Mouse (Mus musculus) liver, embryonic 11.5 days (tissue): ENCODE measurements around the gene Spata45. TPM values are rescaled to one million over a fixed set of nuclear protein-coding genes. Genes with fewer than 3 reads are reported as not detected.
"Not testable (repeated sequence)": the region's sequence is repeated elsewhere in the genome, so short reads cannot be mapped to it uniquely, and the experiment has no call there.

Source experiments
- ATAC-seq: fragments of 200-750 bp; cut with Nextera tagmentation; replicated peaks from 2 replicates; pipeline ENCODE4 v1.8.0; 2017; ENCODE audit warnings: moderate number of reproducible peaks, mild to moderate bottlenecking, moderate TSS enrichment, moderate library complexity; ENCODE audit not compliant: low FRiP score
- DNase-seq: peaks from one replicate; pipeline ENCODE4 v3.0.0-alpha.2; 2017; ENCODE audit warnings: low spot score
- H3K27ac ChIP-seq: fragments of 300-500 bp; sonication (generic); 2 replicates; pipeline ENCODE4 v1.5.1; 2014; ENCODE audit warnings: mild to moderate bottlenecking, low read depth, low read length, control low read depth
- H3K27me3 ChIP-seq: fragments of 300-500 bp; sonication (generic); replicated peaks from 2 replicates; pipeline ENCODE4 v1.6.1; 2014; ENCODE audit warnings: low read length, mixed read lengths; ENCODE audit not compliant: control insufficient read depth, insufficient read depth
- H3K36me3 ChIP-seq: fragments of 300-500 bp; sonication (generic); 2 replicates; pipeline ENCODE4 v1.6.1; 2014; ENCODE audit warnings: mild to moderate bottlenecking, low read length, moderate library complexity, mixed read lengths; ENCODE audit not compliant: control insufficient read depth, insufficient read depth
- H3K4me1 ChIP-seq: fragments of 300-500 bp; sonication (generic); replicated peaks from 2 replicates; pipeline ENCODE4 v1.6.1; 2014; ENCODE audit warnings: low read length, mixed read lengths; ENCODE audit not compliant: control insufficient read depth, insufficient read depth
- H3K4me2 ChIP-seq: fragments of 300-500 bp; sonication (generic); 2 replicates; pipeline ENCODE4 v1.6.1; 2014; ENCODE audit warnings: mild to moderate bottlenecking, control low read depth, moderate library complexity
- H3K4me3 ChIP-seq: fragments of 300-500 bp; sonication (generic); 2 replicates; pipeline ENCODE4 v1.5.1; 2014; ENCODE audit warnings: low read depth, low read length, control low read depth
- H3K9ac ChIP-seq: fragments of 300-500 bp; sonication (generic); 2 replicates; pipeline ENCODE4 v1.6.1; 2014; ENCODE audit warnings: low read depth, low read length, control low read depth
- H3K9me3 ChIP-seq: fragments of 300-500 bp; sonication (generic); 2 replicates; pipeline ENCODE4 v1.6.1; 2016; ENCODE audit warnings: low read length, inconsistent platforms, mixed read lengths; ENCODE audit not compliant: control insufficient read depth
- WGBS: fragments of 180-500 bp; shearing (Covaris S2); extraction: QIAGEN DNeasy Blood & Tissue Kit; methylation state at CpG from one replicate; pipeline ENCODE4 v1.1.7; 2014; 5-methylcytosine and 5-hydroxymethylcytosine counted together
- polyA plus RNA-seq: library from polyadenylated mRNA; unstranded; fragments of >200 nt; fragmentation: Nextera tagmentation; extraction: Ambion mirVana; gene quantifications from 2 replicates; pipeline ENCODE4 v1.2.1, GENCODE M21; 2014

Gene Spata45
- polyA plus RNA-seq, 1 experiment from 2014 or later: not detected

- no peak overlapping the region for H3K4me2 ChIP-seq
- no peaks in the 10 kb centered on the region for H3K36me3 ChIP-seq
- H3K9ac ChIP-seq: no peak overlapping the region
- no peaks in the 10 kb centered on the region for H3K27me3 ChIP-seq
- H3K9me3 ChIP-seq: no peaks in the 10 kb centered on the region
- no peak overlapping the region for H3K27ac ChIP-seq
- no peak overlapping the region for H3K4me3 ChIP-seq
- H3K4me1 ChIP-seq: peaks cover 4% of the 10 kb centered on the region
- DNase-seq (no peak), ATAC-seq (no peak)
- 71% methylated on average over 10 of the region's 10 CpGs for WGBS
Measured at GRCm38 (mm10) chr1:191030182-191030581, 6.3 kb upstream of the Spata45 start.

GRCm38 (mm10) chr1:191030922-191031425, 5.5 kb upstream of the Spata45 start:
- not testable (repeated sequence) for H3K27ac ChIP-seq, H3K4me2 ChIP-seq, H3K27me3 ChIP-seq, H3K4me3 ChIP-seq, ATAC-seq, H3K4me1 ChIP-seq, H3K36me3 ChIP-seq, H3K9ac ChIP-seq, DNase-seq, H3K9me3 ChIP-seq
- 60% methylated on average over 6 of the region's 6 CpGs for whole genome bisulfite sequencing

- Histone ChIP-seq H3K9me3 (no peaks in the 10 kb centered on the region), H3K4me1 (no peaks in the 10 kb centered on the region; the same call in 1 of the 2 replicates)
- 37% methylated on average over 4 of the region's 4 CpGs for whole genome bisulfite sequencing
Measured at GRCm38 (mm10) chr1:191035649-191036048, 790 bp upstream of the Spata45 start.

GRCm38 (mm10) chr1:191037999-191038398, 1.6 kb downstream of the Spata45 start:
- WGBS: 92% methylated on average over 4 of the region's 4 CpGs
- Histone ChIP-seq H3K4me3 (no peak overlapping the region), H3K27me3 (no peaks in the 10 kb centered on the region), H3K27ac (no peak overlapping the region), H3K9me3 (no peaks in the 10 kb centered on the region), H3K4me1 (no peaks in the 10 kb centered on the region), H3K36me3 (no peaks in the 10 kb centered on the region), H3K4me2 (no peak overlapping the region), H3K9ac (no peak overlapping the region)
- DNase-seq (no peak), ATAC-seq (no peak)

More at GRCm38 (mm10) chr1:191035649-191036048, 790 bp upstream of the Spata45 start:
- DNase-seq: no peak
- H3K4me3 ChIP-seq: no peak overlapping the region
- no peak for ATAC-seq
- no peaks in the 10 kb centered on the region for H3K27me3 ChIP-seq
- no peak overlapping the region for H3K4me2 ChIP-seq
- H3K9ac ChIP-seq: no peak overlapping the region
- H3K36me3 ChIP-seq: no peaks in the 10 kb centered on the region
- no peak overlapping the region for H3K27ac ChIP-seq

- no peaks in the 10 kb centered on the region for H3K27me3 ChIP-seq
- no peak overlapping the region for H3K27ac ChIP-seq
- DNase-seq (no peak), ATAC-seq (no peak)
- no peaks in the 10 kb centered on the region for H3K9me3 ChIP-seq
- H3K4me2 ChIP-seq: no peak overlapping the region
- H3K4me3 ChIP-seq: no peak overlapping the region
- H3K9ac ChIP-seq: no peak overlapping the region
- H3K4me1 ChIP-seq: peaks cover 8% of the 10 kb centered on the region; the same call in 1 of the 2 replicates
- no peaks in the 10 kb centered on the region for H3K36me3 ChIP-seq
Measured at GRCm38 (mm10) chr1:191041352-191041751, 4.9 kb downstream of the Spata45 start.

GRCm38 (mm10) chr1:191042106-191042505, 5.7 kb downstream of the Spata45 start:
- DNase-seq (no peak), ATAC-seq (no peak)
- Histone ChIP-seq H3K27ac (no peak overlapping the region), H3K27me3 (no peaks in the 10 kb centered on the region), H3K4me2 (no peak overlapping the region), H3K36me3 (no peaks in the 10 kb centered on the region), H3K4me3 (no peak overlapping the region), H3K9me3 (no peaks in the 10 kb centered on the region), H3K9ac (no peak overlapping the region), H3K4me1 (peaks cover 8% of the 10 kb centered on the region; the same call in 1 of the 2 replicates)
- WGBS: 83% methylated on average over 5 of the region's 5 CpGs

- H3K4me3 ChIP-seq: no peak overlapping the region
- no peaks in the 10 kb centered on the region for H3K27me3 ChIP-seq
- no peak for ATAC-seq
Measured at GRCm38 (mm10) chr1:191042688-191043087, 6.2 kb downstream of the Spata45 start.

GRCm38 (mm10) chr1:191045264-191045663, 8.8 kb downstream of the Spata45 start:
- peak overlapping the region; percentile 36; the same call in 1 of the 2 replicates for H3K27ac ChIP-seq

More at GRCm38 (mm10) chr1:191042688-191043087, 6.2 kb downstream of the Spata45 start:
- Histone ChIP-seq H3K4me2 (no peak overlapping the region), H3K4me1 (peaks cover 8% of the 10 kb centered on the region; the same call in 1 of the 2 replicates), H3K9me3 (no peaks in the 10 kb centered on the region), H3K36me3 (no peaks in the 10 kb centered on the region), H3K27ac (no peak overlapping the region), H3K9ac (no peak overlapping the region)
- no peak for DNase-seq
- WGBS: 69% methylated on average over 3 of the region's 3 CpGs

GRCm38 (mm10) chr1:191046231-191046824, 9.9 kb downstream of the Spata45 start:
- H3K4me2 ChIP-seq: no peak overlapping the region
- peaks cover 8% of the 10 kb centered on the region; the same call in 1 of the 2 replicates for H3K4me1 ChIP-seq
- no peak overlapping the region for H3K9ac ChIP-seq
- no peaks in the 10 kb centered on the region for H3K9me3 ChIP-seq
- H3K4me3 ChIP-seq: no peak overlapping the region
- H3K27ac ChIP-seq: no peak overlapping the region
- no peaks in the 10 kb centered on the region for H3K27me3 ChIP-seq
- H3K36me3 ChIP-seq: no peaks in the 10 kb centered on the region
- no peak for DNase-seq
- no peak for ATAC-seq
- WGBS: 78% methylated on average over 7 of the region's 7 CpGs

More at GRCm38 (mm10) chr1:191045264-191045663, 8.8 kb downstream of the Spata45 start:
- Histone ChIP-seq H3K36me3 (no peaks in the 10 kb centered on the region), H3K4me1 (peaks cover 8% of the 10 kb centered on the region; the same call in 1 of the 2 replicates), H3K9me3 (no peaks in the 10 kb centered on the region), H3K4me3 (no peak overlapping the region), H3K4me2 (no peak overlapping the region), H3K9ac (no peak overlapping the region), H3K27me3 (no peaks in the 10 kb centered on the region)
- no peak for DNase-seq
- ATAC-seq: peak; percentile 90
- WGBS: 85% methylated on average over 2 of the region's 2 CpGs
